Mouse (Mus musculus): Measurements from ENCODE around the gene Adad2.

Adad2 gene

DNA sequence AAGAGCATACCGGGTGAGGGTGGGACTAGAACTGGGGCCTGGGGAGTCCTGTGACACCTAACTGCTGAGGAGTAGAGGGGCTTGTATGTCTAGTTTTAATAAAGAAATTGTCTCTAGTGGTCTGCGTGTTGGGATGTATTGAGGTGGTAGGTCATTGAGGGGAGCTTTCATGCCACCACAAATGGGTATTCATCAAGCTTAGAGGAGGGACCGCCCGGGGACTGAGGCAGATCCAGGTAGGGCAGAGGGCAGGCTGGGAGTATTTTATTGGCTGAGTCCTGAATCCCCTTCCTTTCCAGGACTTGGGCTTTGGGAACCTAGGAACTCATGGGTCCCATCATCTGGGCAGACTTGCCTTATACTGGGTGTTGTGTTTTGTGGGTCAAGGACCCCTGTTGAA lies 4.3 kb downstream of the Adad2 start:
- no peak for DNase-seq (ENCODE audit: low spot score in 2 of 2)

DNA sequence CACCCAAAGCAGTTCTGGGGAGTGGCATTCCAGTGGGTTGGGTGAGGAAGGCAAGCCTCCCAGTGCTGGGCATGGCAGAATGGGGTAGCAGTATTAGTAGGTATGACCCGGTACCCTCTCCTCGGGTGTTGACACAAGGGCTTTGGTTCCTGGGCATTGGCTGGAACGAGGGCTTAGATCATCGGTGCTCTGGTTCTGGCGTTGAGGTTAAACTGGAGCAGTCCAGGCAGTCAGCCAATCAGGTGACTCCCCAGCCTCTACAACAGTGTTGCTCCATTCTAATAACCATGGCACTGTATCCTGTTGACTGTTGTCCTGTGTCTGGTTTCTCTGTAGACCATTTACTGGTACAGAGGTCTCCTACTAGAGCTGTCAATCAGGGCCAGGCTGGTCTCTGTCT lies 5.0 kb downstream of the Adad2 start:
- no peak for DNase-seq (ENCODE audit: low spot score in 2 of 2)

DNA sequence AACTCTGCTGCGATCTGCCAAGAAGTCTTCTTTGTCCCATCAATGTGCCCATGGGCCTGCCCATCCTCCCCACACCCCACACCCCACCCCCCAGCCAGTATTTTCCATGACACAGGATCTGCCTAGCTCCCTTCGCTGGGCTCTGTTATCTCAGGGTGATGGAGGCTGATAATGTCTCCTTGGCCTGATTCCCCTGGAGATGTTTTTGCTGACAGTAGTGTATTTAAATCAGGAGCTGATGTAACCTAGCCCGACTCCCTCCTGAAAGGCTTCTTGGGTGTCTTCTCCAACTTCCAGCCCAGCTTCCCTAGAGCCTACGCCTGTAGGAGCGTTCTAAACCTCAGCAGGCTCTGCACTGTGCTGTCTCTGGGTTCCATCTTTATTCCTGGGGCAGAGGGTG lies 6.3 kb downstream of the Adad2 start:
- DNase-seq (ENCODE audit: low spot score in 2 of 2), result no peak

DNA sequence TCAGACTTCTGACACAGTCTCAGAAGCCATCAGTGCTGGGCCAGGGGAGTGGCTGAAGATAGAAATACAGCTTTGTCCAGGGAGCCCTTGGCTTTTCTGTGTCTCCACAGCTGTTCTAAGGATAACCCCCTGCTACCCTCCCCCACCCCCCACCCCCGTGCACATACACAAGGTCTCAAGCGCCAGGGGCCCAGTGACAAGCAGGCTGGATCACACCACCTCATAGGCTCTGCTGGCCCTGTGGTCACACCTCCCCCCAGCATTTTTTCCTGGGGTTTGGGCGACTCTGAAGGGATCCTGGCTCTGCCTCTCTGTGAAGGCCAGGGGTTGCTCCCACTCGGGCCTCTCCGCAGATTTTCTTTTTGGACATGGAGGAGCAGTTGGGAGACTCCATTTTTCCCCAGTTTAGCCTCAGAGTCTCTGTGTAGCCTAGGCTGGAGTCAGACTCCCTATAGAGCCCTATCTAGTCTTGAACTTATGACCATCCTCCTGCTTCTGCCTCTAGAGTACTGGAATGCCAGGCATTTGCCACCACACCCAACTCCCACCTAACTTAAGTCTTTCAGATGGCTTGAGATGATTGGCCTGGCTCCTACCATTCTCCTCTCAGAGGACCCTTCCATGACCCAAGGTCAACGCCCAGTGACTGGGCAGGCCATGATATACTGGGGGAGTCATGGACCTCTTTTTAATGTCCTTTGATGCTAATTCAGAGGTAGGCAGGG lies 7.7 kb downstream of the Adad2 start:
- no peak for DNase-seq (ENCODE audit: low spot score in 2 of 2)

DNA sequence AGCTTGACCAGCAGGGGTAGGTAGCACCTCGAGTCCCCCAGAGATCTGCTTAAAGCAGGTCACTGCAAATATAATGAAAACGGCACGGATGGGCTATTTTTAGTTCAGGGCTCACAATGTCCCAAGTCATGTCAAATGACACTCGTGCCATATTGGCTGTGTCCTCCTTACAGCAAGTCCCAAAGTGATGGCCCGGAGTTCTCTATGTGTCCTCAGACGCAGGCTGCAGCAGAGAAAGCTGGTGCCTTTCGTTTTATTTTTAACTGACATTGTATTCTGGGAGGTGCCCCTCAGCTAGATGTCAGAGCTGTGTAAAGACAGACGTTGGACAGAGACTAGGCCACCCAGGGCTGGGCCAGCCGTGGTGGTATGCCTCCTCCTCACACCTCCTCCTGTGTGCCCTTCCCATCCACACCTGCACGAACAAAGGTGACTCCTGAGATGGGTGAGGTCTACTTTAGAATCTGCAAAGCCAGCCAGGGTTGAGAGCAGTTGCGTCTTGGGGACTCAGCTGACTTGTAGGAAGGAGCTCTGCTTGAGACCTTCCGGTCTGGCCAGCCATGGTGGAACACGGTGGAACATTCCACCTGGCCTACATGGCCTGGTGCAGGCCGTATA lies 8.4 kb downstream of the Adad2 start:
- no peak for DNase-seq (ENCODE audit: low spot score in 2 of 2)

DNA sequence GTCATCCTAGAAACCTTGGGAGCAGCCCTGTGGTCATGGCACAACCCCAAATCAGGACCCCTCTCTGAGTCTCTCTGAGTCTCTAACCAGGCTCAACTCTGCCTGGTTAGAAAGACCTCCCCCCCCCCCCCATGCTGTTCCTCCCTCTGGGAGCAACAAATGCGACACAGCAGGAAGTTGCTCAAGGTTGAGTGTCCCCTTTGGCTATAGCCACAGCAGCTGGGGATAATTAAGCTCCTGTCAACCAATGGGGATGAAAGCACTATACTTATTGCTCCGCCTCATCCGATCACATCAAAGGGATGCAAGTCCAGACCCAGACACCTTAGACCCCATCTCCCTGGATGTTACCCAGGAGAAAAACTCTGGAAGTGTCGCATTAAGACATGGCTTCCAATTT lies 10.0 kb downstream of the Adad2 start:
- no peak for DNase-seq (ENCODE audit: low spot score in 2 of 2)

DNA sequence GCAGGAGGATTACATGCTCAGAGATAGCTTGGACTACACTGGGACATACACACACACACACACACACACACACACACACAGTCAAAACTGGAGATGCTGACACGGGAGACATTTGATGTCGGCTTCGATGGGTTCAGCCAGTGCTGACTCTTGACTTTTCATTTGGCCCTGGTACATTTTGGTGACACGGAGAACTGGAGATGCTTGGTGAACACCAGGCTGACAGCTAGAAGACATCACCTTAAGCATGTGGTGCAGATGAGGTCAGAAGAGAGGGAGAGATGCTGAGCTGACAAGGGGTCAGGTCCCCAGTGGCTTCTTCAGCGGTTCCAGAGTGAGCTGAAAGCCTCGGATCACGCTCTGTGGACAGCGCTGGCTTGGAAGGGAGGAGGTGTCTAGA lies 10.5 kb downstream of the Adad2 start:
- no peak for DNase-seq (ENCODE audit: low spot score in 2 of 2)

DNA sequence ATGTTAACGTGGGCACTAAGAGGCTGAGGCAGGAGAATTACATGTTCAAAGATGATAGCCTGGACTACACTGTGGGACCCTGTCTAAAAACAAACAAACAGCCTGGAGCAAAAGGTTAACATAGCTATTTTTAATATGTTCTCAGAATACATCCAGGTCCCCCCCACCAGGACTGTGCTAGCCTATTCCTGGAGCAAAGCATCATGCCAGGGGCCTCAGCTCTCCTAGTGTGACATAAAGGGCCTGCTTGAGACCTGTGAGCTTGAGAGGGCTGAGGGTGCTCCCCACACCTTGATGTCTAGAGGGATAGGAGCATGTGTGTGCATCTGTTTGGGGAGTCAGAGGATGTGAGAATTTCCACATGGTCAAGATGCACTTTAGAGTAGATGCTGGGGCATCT lies 11.2 kb downstream of the Adad2 start:
- DNase-seq (ENCODE audit: low spot score in 2 of 2), result no peak

DNA sequence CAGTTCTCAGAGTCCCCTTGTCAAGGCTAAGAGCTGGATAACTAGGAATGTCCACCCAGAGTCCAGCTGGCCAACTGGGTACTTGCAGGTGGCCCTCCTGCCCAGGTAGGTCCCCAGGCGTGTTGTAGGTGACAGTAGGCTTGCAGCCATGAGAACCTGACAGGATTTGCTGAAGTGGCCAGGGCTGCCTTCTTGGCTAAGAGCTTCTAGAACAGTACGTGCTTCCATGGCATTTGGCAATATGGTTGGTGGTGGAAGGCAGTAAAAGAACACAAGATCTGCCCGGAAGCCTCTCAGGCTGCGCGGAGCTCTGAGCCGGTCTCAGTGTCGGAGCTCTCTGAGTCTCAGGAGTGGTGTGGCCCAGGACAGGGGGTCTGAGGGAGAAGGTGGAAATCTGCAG lies 12.4 kb downstream of the Adad2 start:
- no peak for DNase-seq (ENCODE audit: low spot score in 2 of 2)

DNA sequence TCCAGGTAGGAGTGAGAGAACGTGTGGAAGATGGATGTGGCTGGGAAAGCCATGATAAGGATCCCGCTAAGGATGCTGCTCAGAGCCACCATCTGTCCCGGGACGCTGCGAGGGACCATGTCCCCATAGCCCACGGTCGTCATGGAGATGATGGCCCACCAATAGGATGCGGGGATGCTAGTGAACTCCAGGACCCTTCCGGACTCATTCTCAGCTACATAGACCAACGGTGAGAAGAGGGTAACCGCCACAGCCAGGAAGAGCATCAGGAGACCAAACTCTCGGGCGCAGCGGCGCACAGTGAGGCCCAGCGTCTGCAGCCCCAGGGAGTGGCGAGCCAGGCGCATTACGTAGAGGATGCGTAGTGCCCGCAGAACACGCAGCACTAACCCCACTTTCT lies 13.2 kb downstream of the Adad2 start:
- no peak for DNase-seq (ENCODE audit: low spot score in 2 of 2)

DNA sequence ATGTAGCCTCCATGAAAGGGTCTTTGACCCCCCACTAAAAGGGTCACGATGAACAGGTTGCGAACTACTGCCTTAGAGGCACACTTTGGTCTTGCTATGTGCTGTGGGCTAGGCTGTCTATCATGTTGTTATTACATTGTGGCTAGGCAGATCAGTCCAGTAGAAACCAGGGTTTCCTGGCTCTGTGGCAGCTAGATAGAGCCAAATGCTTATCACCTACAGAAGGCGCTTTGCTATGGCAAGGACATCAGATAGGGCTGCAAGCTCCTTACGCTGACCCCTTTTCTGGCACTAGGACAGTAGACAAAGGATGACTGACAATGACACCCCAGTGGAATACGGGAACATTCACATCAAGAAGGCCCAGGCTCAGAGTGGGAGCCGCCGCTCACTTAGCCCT lies 14.7 kb downstream of the Adad2 start:
- no peak for DNase-seq (ENCODE audit: low spot score in 2 of 2)

DNA sequence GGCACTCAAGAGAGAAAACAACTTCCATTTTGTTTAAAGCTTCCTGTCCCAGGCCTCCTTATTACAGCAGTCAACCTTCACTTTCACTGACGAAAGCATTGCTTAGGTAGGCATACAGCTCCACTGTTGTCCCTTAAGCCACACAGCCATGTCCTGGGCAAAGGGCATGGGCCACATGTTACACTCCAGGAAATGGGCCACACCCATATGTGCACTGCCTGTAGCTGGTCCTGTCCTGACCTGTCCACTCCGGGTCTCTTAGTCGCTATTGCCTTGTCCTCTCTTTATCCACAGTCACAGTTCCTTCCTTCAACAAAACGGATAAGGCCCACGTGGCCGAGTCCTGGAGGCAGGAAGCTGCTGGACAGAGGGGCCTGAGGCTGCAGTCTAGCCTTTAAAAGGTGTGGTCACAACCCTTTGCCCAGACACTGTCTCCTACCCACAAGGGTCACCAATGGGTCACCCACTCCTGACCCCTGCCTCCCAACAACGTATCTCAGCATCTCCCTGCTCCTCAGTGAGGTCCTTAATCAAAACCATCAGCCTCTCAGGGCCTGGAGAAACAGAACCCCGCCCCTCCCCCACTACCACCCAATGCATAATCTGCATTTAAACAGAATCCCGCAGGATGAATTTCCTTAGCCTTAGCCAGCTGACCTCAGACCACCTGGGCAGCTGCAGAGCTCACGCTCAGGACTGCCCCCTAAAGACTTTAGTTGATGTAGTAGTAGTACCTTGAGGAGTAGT lies 15.2 kb downstream of the Adad2 start:
- no peak for DNase-seq (ENCODE audit: low spot score in 2 of 2)

DNA sequence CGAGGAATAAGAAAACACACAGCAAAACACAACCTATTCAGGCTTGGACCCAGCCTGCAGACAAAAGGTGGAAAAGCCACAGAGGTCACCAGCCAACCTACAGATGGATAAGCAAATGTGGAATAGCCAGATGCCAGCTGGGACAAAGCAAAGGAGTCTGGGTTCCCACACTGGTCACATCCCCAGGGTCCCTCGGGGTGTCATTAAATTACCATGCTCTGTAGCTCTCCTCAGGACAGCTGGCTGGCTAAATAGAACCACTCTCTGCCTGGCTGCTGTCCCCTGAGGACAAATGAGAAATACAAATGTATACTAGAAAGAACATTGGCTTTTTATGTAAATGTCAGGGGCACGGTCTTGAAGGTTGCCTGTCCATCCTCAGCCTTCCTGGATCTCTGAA lies 18.3 kb downstream of the Adad2 start:
- no peak for DNase-seq (ENCODE audit: low spot score in 2 of 2)

DNA sequence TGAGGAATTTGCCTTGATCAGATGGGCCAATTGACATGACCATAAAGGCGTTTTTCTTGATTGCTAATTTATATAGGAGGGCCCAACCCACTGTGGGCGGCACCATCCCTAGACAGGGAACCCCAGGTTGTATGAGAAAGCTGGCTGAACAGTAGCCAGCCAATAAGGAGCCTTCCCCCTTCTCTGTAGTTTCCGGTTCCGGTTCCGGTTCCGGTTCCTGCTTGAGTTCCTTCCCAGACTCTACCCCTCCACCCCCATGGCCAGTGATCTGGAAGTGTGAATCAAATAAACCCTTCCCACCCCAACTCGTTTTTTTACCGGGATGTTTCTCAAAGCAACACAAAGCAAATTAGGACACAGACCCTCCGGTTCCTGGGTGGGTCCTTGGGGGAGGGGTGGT lies 19.7 kb downstream of the Adad2 start:
- DNase-seq (ENCODE audit: low spot score in 2 of 2), result no peak

DNA sequence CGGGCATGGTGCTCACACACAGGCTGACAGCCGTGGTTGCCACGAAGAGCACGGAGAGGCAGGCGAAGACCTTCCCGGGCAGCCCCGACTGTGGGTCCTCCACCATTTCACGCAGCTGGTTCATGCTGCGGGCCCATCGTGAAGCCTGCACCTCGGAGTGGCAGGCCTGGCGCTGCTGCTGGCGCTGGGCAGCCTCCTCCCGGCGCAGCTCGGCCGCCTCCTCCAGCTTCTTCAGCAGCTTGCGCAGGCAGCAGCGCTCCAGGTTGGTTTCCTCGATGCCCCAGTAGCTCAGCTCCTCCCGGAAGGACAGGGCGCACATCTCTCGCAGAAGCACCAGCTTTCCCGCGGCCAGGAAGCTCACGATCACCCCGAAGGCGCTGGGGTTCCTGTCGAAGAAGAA lies 20.4 kb downstream of the Adad2 start:
- DNase-seq (ENCODE audit: low spot score in 2 of 2), result no peak

DNA sequence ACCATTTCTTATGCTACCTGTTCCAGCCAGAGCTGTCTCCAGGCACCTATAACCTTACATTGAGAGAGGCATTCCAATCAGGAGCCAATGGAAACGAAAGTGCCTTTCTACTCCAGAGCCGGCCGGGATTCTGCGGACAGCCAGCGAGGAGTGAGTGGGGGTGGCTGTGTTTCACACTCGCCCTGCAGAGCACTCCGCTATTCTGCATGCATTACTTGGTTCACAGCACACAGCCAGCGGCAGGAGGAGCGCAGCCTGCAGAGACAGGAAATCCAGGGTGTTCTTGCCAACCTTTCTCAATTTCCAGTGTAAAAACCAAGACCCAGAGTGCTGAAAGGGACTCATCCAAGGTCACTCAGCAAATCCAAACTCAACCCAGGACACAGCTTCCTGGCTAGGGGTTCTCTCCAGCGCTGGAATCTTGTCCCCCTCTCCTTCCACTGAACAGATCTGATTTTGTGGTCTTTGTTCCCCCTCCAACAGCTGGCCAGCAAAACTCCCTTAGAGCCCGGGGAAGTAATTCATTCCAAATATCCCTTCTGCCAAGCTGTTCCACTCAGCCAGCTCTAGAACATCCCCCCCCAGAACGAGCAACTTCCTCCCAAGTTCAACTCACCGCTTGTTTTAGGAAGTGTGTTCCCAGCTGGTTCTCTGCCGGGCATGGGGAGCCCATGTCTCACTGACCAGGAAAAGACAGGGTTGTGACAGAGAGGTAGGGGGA lies 22.2 kb downstream of the Adad2 start:
- DNase-seq (ENCODE audit: low spot score in 2 of 2), result no peak

DNA sequence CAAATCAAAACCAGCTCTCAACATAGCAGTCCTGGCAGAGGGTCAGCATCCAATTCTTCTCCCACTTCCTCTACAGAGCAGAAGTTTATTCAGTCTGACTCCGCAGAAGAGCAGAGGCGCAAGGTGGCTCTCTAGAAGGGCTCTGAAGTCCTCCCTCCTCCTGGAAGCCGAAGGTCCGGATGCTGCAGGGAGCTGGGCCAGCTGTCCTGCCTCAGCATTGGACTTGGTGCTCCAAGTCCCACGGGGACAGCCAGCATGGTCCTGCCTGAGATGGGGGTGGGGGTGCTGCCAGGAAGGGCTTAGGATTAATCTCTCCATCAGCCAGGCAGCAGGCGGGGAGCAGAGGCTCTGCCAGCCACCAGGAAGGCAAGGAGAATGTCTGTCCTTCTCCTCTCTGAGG lies 22.8 kb downstream of the Adad2 start, which contains the start of gene Kcng4:
Kcng4 (minus strand) TSS at position 303 of the 400 bp plus-strand sequence.
- DNase-seq (ENCODE audit: low spot score in 2 of 2), result no peak

DNA sequence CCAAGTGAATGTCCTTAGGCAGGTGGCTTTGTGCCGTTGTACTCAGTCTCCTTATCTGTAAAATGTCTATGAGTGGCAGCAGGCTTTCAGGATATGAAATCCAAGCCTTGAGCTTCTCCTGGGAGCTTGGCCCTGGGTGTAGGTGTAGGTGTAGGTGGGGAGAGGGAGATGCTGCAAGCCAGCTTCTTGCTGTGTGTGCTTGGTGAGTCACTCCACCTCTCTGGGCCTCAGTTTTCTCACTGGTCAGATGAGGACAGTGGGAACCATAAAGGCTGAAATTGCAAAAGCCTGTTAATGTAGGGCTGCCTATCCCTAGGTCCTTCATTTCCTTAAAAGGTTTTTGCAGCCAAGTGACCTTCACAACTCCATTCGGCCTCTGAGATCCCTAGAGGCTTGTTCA lies 23.4 kb downstream of the Adad2 start:
- no peak for DNase-seq (ENCODE audit: low spot score in 2 of 2)

DNA sequence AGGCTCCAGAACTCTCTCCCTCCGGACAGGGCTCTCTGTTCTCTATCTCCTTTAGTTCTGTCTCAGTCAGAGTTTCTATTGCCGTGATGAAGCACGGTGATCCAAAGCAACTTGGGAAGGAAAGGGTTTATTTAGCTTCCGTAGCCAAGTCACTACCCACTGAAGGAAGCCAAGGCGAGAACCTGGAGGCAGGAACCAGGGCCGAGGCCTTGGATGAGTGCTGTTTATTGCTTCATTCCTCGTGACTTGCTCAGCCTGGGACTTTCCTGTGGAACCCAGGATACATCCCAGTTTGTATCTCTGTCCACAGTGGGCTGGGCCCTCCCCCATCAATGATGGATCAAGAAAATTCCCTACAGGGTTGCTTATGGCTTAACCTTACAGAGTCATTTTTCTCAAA lies 24.2 kb downstream of the Adad2 start:
- DNase-seq (ENCODE audit: low spot score in 2 of 2), result no peak

DNA sequence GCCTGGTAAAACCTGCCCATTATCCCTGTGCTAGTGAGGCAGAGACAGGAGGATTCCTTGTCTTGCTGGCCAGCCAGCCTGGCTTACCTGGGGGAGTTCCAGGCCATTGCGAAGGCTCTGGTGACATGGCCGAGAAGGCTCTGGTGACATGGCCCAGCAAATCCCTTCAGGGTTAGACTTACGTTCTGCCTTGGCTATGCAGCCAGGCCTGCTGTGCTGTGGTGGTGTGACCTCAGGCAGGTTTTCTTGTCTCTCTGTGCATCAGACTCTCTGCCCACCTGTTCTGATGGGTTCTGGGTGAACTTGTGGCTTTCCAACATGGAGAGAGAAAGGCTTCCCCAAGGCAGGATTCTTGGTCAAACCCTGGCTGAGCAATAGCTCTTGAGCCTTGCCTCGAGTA lies 24.8 kb downstream of the Adad2 start:
- DNase-seq (ENCODE audit: low spot score in 2 of 2), result no peak

DNA sequence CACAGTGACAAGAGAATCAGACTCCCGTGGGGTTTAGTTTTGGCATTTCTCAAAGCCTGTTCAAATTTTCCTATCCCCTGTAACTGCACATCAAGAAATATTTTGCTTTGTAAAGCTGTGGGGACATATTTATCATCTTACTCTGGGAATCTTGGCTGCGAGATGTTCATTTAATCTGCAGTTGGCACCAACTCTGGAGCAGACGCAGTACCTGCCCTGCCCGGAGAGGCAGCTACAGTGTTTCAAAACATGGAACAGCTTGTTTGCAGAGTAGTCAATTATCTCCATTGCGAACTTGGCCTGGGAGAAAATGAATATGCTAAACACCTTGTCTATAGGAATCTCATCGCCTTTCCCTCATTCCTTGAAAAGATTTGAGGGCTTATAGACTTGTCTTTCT lies 25.7 kb downstream of the Adad2 start:
- DNase-seq (ENCODE audit: low spot score in 2 of 2), result no peak

DNA sequence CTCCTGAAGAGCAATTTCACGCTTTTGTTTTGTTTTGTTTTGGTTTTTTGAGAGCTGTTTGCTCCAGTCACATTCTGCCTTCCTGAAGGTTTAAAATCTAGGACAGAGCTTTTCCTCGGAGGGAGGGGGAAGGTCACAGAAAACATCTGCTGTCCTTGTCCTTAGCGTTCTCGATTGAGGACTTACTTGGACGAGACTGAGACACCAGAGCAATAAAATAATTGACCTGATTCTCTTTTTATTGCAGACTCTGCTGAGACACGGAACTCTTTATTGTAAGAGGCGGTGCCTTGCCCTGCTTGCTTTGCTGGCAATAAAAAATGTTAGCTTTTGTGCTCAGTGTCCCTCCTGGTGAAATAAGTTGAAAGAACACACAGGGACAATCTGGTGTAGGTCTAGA lies 27.3 kb downstream of the Adad2 start:
- DNase-seq (ENCODE audit: low spot score in 2 of 2), result no peak

DNA sequence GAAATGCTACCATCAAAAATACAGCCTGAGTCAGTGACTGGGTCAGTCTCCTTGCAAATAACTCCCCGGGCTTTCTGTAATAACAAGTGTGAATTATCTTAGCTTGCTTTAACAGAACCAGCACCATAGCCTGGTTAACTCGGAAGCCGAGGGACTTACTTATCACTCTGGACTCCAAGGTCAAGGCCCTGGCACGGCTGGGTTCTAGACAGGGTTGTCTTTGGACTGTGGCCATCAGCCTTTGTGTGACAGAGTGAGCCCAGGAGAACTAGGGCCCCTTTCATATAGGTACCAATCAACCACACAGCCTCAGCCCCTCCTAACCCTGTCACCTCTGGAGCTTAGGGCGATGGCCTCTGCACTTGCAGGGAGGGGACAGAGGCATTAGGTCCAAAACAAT lies 28.5 kb downstream of the Adad2 start:
- no peak for DNase-seq (ENCODE audit: low spot score in 2 of 2)

All from natural killer cell, adult 2 months (primary cell).